Mouse (Mus musculus) MEL (cell line): ENCODE results near the gene Vasn. TPM values are rescaled to one million over a fixed set of nuclear protein-coding genes. Genes with fewer than 3 reads are reported as not detected.

Experiments
- DNase-seq: peaks from one replicate; pipeline ENCODE4 v3.0.0; 2011; ENCODE audit warnings: low read depth, low spot score
- H3K27ac ChIP-seq: 2 replicates; pipeline ENCODE4 v1.5.1; 2012; ENCODE audit warnings: low read depth, mild to moderate bottlenecking, control low read depth, low read length, moderate library complexity; ENCODE audit not compliant: control insufficient read depth
- H3K27me3 ChIP-seq, 2 experiments: fragments of 150-350 bp in 1 of 2; sonication (generic) in 1 of 2; 2 replicates each; pipeline ENCODE4 v1.6.1; 2012; ENCODE audit warnings: low read length in 2 of 2, mild to moderate bottlenecking in 2 of 2, improper control_type of control experiment in 1 of 2, moderate library complexity in 1 of 2; ENCODE audit not compliant: insufficient read depth in 2 of 2, control insufficient read depth in 1 of 2
- H3K36me3 ChIP-seq, 2 experiments: 2 replicates each; pipeline ENCODE4 v1.6.1; 2012 to 2014; ENCODE audit warnings: low read length in 2 of 2, improper control_type of control experiment in 1 of 2, inconsistent platforms in 1 of 2, mild to moderate bottlenecking in 1 of 2; ENCODE audit not compliant: insufficient read depth in 2 of 2, control insufficient read depth in 1 of 2
- H3K4me1 ChIP-seq, 2 experiments: fragments of 150-350 bp in 1 of 2; sonication (generic) in 1 of 2; 2 replicates each; pipeline ENCODE4 v1.6.1; 2012; ENCODE audit warnings: low read length in 2 of 2, improper control_type of control experiment in 1 of 2, mild to moderate bottlenecking in 1 of 2; ENCODE audit not compliant: insufficient read depth in 2 of 2, control insufficient read depth in 1 of 2
- H3K4me3 ChIP-seq, 2 experiments: fragments of 150-350 bp in 1 of 2; sonication (generic) in 1 of 2; 2 replicates each; pipeline ENCODE4 v1.5.1; 2012; ENCODE audit warnings: low read depth in 2 of 2, low read length in 2 of 2, mild to moderate bottlenecking in 2 of 2, moderate library complexity in 2 of 2, control low read depth in 1 of 2, improper control_type of control experiment in 1 of 2; ENCODE audit not compliant: control insufficient read depth in 1 of 2, insufficient read depth in 1 of 2
- H3K79me2 ChIP-seq: 2 replicates; pipeline ENCODE4 v1.6.1; 2012; ENCODE audit warnings: mild to moderate bottlenecking, low read length, moderate library complexity; ENCODE audit not compliant: control insufficient read depth, poor library complexity, insufficient read depth
- H3K9ac ChIP-seq: 2 replicates; pipeline ENCODE4 v1.6.1; 2012; ENCODE audit warnings: low read depth, mild to moderate bottlenecking, control low read depth, low read length, moderate library complexity; ENCODE audit not compliant: control insufficient read depth, poor library complexity, severe bottlenecking
- H3K9me3 ChIP-seq: fragments of 150-350 bp; sonication (generic); replicated peaks from 2 replicates; pipeline ENCODE4 v1.6.1; 2012; ENCODE audit warnings: mild to moderate bottlenecking, low read length, improper control_type of control experiment, moderate library complexity; ENCODE audit not compliant: insufficient read depth
- CHD1 ChIP-seq: IDR thresholded peaks from 2 replicates; pipeline ENCODE4 v1.6.1; 2012; ENCODE audit warnings: low read depth, mild to moderate bottlenecking, inconsistent platforms, low read length, improper control_type of control experiment
- ETS1 ChIP-seq: IDR thresholded peaks from 2 replicates; pipeline ENCODE4 v1.6.1; 2012; ENCODE audit warnings: low read depth, mild to moderate bottlenecking, inconsistent platforms, low read length, improper control_type of control experiment, moderate library complexity
- GABPA ChIP-seq: IDR thresholded peaks from 2 replicates; pipeline ENCODE4 v1.6.1; 2012; ENCODE audit warnings: low read depth, mild to moderate bottlenecking, inconsistent platforms, low read length, improper control_type of control experiment, moderate library complexity
- GATA1 ChIP-seq: IDR thresholded peaks from 2 replicates; pipeline ENCODE4 v1.6.1; 2011; ENCODE audit warnings: low read depth, low read length, improper control_type of control experiment
- HCFC1 ChIP-seq: IDR thresholded peaks from 2 replicates; pipeline ENCODE4 v1.6.1; 2012; ENCODE audit warnings: low read depth, mild to moderate bottlenecking, inconsistent platforms, low read length, improper control_type of control experiment, moderate library complexity
- JUND ChIP-seq: IDR thresholded peaks from 2 replicates; pipeline ENCODE4 v1.6.1; 2011; ENCODE audit warnings: low read depth, mild to moderate bottlenecking, improper control_type of control experiment, low read length
- MAFK ChIP-seq: IDR thresholded peaks from 2 replicates; pipeline ENCODE4 v1.6.1; 2011; ENCODE audit warnings: low read depth, mild to moderate bottlenecking, low read length, improper control_type of control experiment, borderline replicate concordance
- MAX ChIP-seq: IDR thresholded peaks from 2 replicates; pipeline ENCODE4 v1.6.1; 2011; ENCODE audit warnings: low read length, improper control_type of control experiment
- MAZ ChIP-seq: IDR thresholded peaks from 2 replicates; pipeline ENCODE4 v1.6.1; 2012; ENCODE audit warnings: low read depth, mild to moderate bottlenecking, inconsistent platforms, low read length, improper control_type of control experiment
- MEF2A ChIP-seq: IDR thresholded peaks from 2 replicates; pipeline ENCODE4 v1.6.1; 2014; ENCODE audit warnings: low read depth, mild to moderate bottlenecking, inconsistent platforms, low read length, improper control_type of control experiment; ENCODE audit not compliant: poor library complexity, insufficient replicate concordance, severe bottlenecking; ENCODE audit errors: extremely low read depth
- MXI1 ChIP-seq: IDR thresholded peaks from 2 replicates; pipeline ENCODE4 v1.6.1; 2011; ENCODE audit warnings: mild to moderate bottlenecking, low read depth, low read length, improper control_type of control experiment
- POLR2A ChIP-seq, 2 experiments: IDR thresholded peaks; 2 replicates each; pipeline ENCODE4 v1.6.1; 2011 to 2012; ENCODE audit warnings: low read length in 2 of 2, mild to moderate bottlenecking in 2 of 2, control low read depth in 1 of 2, improper control_type of control experiment in 1 of 2, low read depth in 1 of 2, moderate library complexity in 1 of 2; ENCODE audit not compliant: control insufficient read depth in 1 of 2, insufficient read depth in 1 of 2, poor library complexity in 1 of 2
- POLR2AphosphoS2 ChIP-seq: IDR thresholded peaks from 2 replicates; pipeline ENCODE4 v1.6.1; 2011; ENCODE audit warnings: low read length, improper control_type of control experiment
- RAD21 ChIP-seq: IDR thresholded peaks from 2 replicates; pipeline ENCODE4 v1.6.1; 2011; ENCODE audit warnings: mild to moderate bottlenecking, low read depth, low read length, improper control_type of control experiment
- RCOR1 ChIP-seq: IDR thresholded peaks from 2 replicates; pipeline ENCODE4 v1.6.1; 2012; ENCODE audit warnings: low read depth, mild to moderate bottlenecking, inconsistent platforms, low read length, improper control_type of control experiment
- SMC3 ChIP-seq: IDR thresholded peaks from 2 replicates; pipeline ENCODE4 v1.6.1; 2011; ENCODE audit warnings: low read depth, low read length, improper control_type of control experiment
- TBP ChIP-seq: IDR thresholded peaks from 2 replicates; pipeline ENCODE4 v1.8.0; 2011; ENCODE audit warnings: low read depth, low read length, improper control_type of control experiment
- TCF12 ChIP-seq: IDR thresholded peaks from 2 replicates; pipeline ENCODE4 v1.6.1; 2014; ENCODE audit warnings: low read depth, mild to moderate bottlenecking, inconsistent platforms, low read length, improper control_type of control experiment, moderate library complexity
- UBTF ChIP-seq: IDR thresholded peaks from 2 replicates; pipeline ENCODE4 v1.6.1; 2012; ENCODE audit warnings: low read depth, mild to moderate bottlenecking, inconsistent platforms, low read length, improper control_type of control experiment, moderate library complexity, borderline replicate concordance; ENCODE audit not compliant: insufficient read depth
- USF2 ChIP-seq, 2 experiments: IDR thresholded peaks; 2 replicates each; pipeline ENCODE4 v1.6.1; 2011 to 2012; ENCODE audit warnings: improper control_type of control experiment in 2 of 2, low read length in 2 of 2, borderline replicate concordance in 1 of 2, inconsistent platforms in 1 of 2, low read depth in 1 of 2, mild to moderate bottlenecking in 1 of 2; ENCODE audit not compliant: insufficient read depth in 1 of 2
- ZC3H11A ChIP-seq: IDR thresholded peaks from 2 replicates; pipeline ENCODE4 v1.6.1; 2012; ENCODE audit warnings: low read depth, mild to moderate bottlenecking, inconsistent platforms, low read length, improper control_type of control experiment
- ZKSCAN1 ChIP-seq: IDR thresholded peaks from 2 replicates; pipeline ENCODE4 v1.6.1; 2012; ENCODE audit warnings: low read depth, mild to moderate bottlenecking, inconsistent platforms, low read length, improper control_type of control experiment, moderate library complexity
- ZMIZ1 ChIP-seq: IDR thresholded peaks from 2 replicates; pipeline ENCODE4 v1.6.1; 2012; ENCODE audit warnings: low read depth, mild to moderate bottlenecking, inconsistent platforms, low read length, improper control_type of control experiment, moderate library complexity
- polyA plus RNA-seq, 2 experiments: library from polyadenylated mRNA; stranded (reverse) in 1 of 2; unstranded in 1 of 2; fragments of >175 nt in 1 of 2; fragments of >200 nt in 1 of 2; gene quantifications; 2 replicates each; pipeline versions ENCODE4 v1.2.1 to v1.2.4; 2012; ENCODE audit warnings: low replicate concordance in 2 of 2, low read depth in 1 of 2; ENCODE audit not compliant: insufficient read length in 2 of 2, insufficient read depth in 1 of 2, missing spikeins in 1 of 2
- total RNA-seq: library from RNA; depleted of rRNA; stranded (reverse); fragments of 300-350 nt; gene quantifications from 2 replicates; pipeline ENCODE4 v1.2.3, GENCODE M21; 2012

Vasn gene
- total and polyA plus RNA-seq, 3 experiments, result 0.19 to 3.1 TPM; not detected in 1

- no peak for TF ChIP-seq POLR2AphosphoS2
- TF ChIP-seq RAD21, result no peak
- TF ChIP-seq MEF2A, result no peak
- TF ChIP-seq MAX, result no peak
- no peak for TF ChIP-seq MAZ
- no peak for TF ChIP-seq RCOR1
- no peak for TF ChIP-seq HCFC1
- no peak for TF ChIP-seq UBTF
- no peak for TF ChIP-seq CHD1
- no peak for TF ChIP-seq JUND
- TF ChIP-seq USF2 (IDR thresholded peaks at IDR 0.05; ENCODE audit: borderline replicate concordance in 1 of 2, insufficient read depth in 1 of 2, low read depth in 1 of 2, low read length in 2 of 2), result no peak
- TF ChIP-seq SMC3, result no peak
- no peak for DNase-seq
- Histone ChIP-seq H3K9ac (no peak overlapping the region), H3K79me2 (no peaks in the 10 kb centered on the region), H3K4me1 (no peaks in the 10 kb centered on the region), H3K9me3 (no peaks in the 10 kb centered on the region), H3K36me3 (peaks cover 0 to 1% of the 10 kb centered on the region in 2 experiments; a peak in 2 of 4 replicates), H3K4me3 (no peak overlapping the region), H3K27ac (no peak overlapping the region), H3K27me3 (no peaks in the 10 kb centered on the region)
Observed at GRCm38 (mm10) chr16:4634681-4635080, 5.1 kb upstream of the Vasn start.

DNA sequence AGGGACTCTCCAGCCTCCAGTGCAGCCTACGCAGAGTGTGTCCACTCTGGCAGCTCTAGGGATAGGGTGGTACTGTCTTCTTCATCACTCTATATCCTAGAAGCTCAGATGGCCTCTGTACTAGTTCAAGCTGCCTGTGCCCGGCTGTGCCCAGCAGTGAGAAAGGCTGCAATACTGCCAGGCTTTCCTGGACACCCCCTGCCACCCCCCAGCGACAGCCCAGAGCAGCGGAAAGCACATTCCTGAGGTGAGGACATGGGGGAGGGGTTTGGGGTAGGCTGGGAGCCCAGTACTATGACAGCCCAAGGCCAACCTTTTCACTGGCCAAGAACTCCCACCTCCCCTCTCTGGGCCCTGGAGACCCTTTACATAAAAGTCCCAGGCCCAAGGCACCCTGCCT lies 4.0 kb upstream of the Vasn start:
- Histone ChIP-seq H3K27ac (no peak overlapping the region), H3K36me3 (peaks cover 0 to 1% of the 10 kb centered on the region in 2 experiments; a peak in 2 of 4 replicates), H3K9me3 (no peaks in the 10 kb centered on the region)
- TF ChIP-seq MAFK, result no peak
- TF ChIP-seq ETS1, result no peak
- no peak for TF ChIP-seq POLR2A (IDR thresholded peaks at IDR 0.05; ENCODE audit: control insufficient read depth in 1 of 2, insufficient read depth in 1 of 2, low read depth in 1 of 2, low read length in 2 of 2, poor library complexity in 1 of 2)
- TF ChIP-seq USF2 (IDR thresholded peaks at IDR 0.05; ENCODE audit: borderline replicate concordance in 1 of 2, insufficient read depth in 1 of 2, low read depth in 1 of 2, low read length in 2 of 2), result no peak
- no peak for TF ChIP-seq TCF12
- no peak for TF ChIP-seq POLR2AphosphoS2
- no peak for TF ChIP-seq GABPA
- TF ChIP-seq RCOR1, result no peak
- no peak for TF ChIP-seq UBTF
- no peak for TF ChIP-seq MXI1
- TF ChIP-seq TBP, result no peak
- no peak for TF ChIP-seq ZC3H11A
- no peak for TF ChIP-seq ZKSCAN1
- no peak for TF ChIP-seq GATA1
- TF ChIP-seq MAX, result no peak
- TF ChIP-seq SMC3, result no peak
- no peak for TF ChIP-seq ZMIZ1
- TF ChIP-seq MEF2A, result no peak
- TF ChIP-seq, all 39 proteins: peak for 0
- H3K4me3 ChIP-seq, result no peak overlapping the region
- no peak overlapping the region for H3K9ac ChIP-seq
- no peaks in the 10 kb centered on the region for H3K79me2 ChIP-seq
- no peaks in the 10 kb centered on the region for H3K4me1 ChIP-seq
- DNase-seq, result no peak
- H3K27me3 ChIP-seq, result no peaks in the 10 kb centered on the region
